Mouse (Mus musculus) thymus, adult 2 months (tissue): Measurements from ENCODE around the gene Os9. TPM values are rescaled to one million over a fixed set of nuclear protein-coding genes. Genes with fewer than 3 reads are reported as not detected.

Experiments used
- DNase-seq: peaks from one replicate; pipeline ENCODE4 v3.0.0; 2021
- H3K27ac ChIP-seq: fragments of 200-500 bp; 2 replicates; pipeline ENCODE4 v1.5.1; 2012; ENCODE audit warnings: low read length, control low read depth; ENCODE audit not compliant: control insufficient read depth, insufficient read depth
- H3K27me3 ChIP-seq: fragments of 200-500 bp; 2 replicates; pipeline ENCODE4 v1.6.1; 2012; ENCODE audit warnings: mild to moderate bottlenecking, low read length, moderate library complexity, mixed read lengths; ENCODE audit not compliant: control insufficient read depth, insufficient read depth
- H3K36me3 ChIP-seq: fragments of 200-500 bp; 2 replicates; pipeline ENCODE4 v1.6.1; 2012; ENCODE audit warnings: mild to moderate bottlenecking, low read length, moderate library complexity; ENCODE audit not compliant: control insufficient read depth, insufficient read depth
- H3K4me1 ChIP-seq: fragments of 200-500 bp; replicated peaks from 2 replicates; pipeline ENCODE4 v1.6.1; 2012; ENCODE audit warnings: low read length; ENCODE audit not compliant: control insufficient read depth, insufficient read depth
- H3K4me3 ChIP-seq: fragments of 200-500 bp; 2 replicates; pipeline ENCODE4 v1.5.1; 2012; ENCODE audit warnings: mild to moderate bottlenecking, low read length, control low read depth, moderate library complexity; ENCODE audit not compliant: control insufficient read depth, insufficient read depth
- CTCF ChIP-seq: fragments of 200-500 bp; IDR thresholded peaks from 2 replicates; pipeline ENCODE4 v1.5.1; 2012; ENCODE audit warnings: mild to moderate bottlenecking, control low read depth, low read length, moderate library complexity, borderline replicate concordance; ENCODE audit not compliant: control insufficient read depth, poor library complexity, insufficient read depth; ENCODE audit errors: extremely low read depth
- POLR2A ChIP-seq: fragments of 200-500 bp; IDR thresholded peaks from 2 replicates; pipeline ENCODE4 v1.6.1; 2012; ENCODE audit warnings: mild to moderate bottlenecking, low read length, control low read depth, moderate library complexity; ENCODE audit not compliant: control insufficient read depth, poor library complexity, insufficient read depth; ENCODE audit errors: extremely low read depth
- WGBS: fragments of 180-500 bp; shearing (Covaris S2); methylation state at CpG from one replicate; pipeline ENCODE4 v1.1.7; 2018; 5-methylcytosine and 5-hydroxymethylcytosine counted together
- polyA plus RNA-seq: library from polyadenylated mRNA; depleted of rRNA; stranded (reverse); fragments of >200 nt; gene quantifications from 2 replicates; pipeline ENCODE4 v1.2.3, GENCODE M21; 2012

Os9 gene
- polyA plus RNA-seq, 1 experiment, result 106 TPM

GRCm38 (mm10) chr10:127099868-127100267, 21.1 kb downstream of the Os9 start:
- TF ChIP-seq POLR2A, result no peak
- no peak for TF ChIP-seq CTCF
- Histone ChIP-seq H3K27me3 (no peaks in the 10 kb centered on the region), H3K27ac (no peak overlapping the region), H3K4me3 (no peak overlapping the region), H3K36me3 (peaks cover 41% of the 10 kb centered on the region), H3K4me1 (peaks cover 15% of the 10 kb centered on the region)
- no peak for DNase-seq
- 73% methylated on average over 15 of the region's 15 CpGs for WGBS

- TF ChIP-seq CTCF (no peak), POLR2A (no peak)
- no peak for DNase-seq
- Histone ChIP-seq H3K27me3 (no peaks in the 10 kb centered on the region), H3K27ac (no peak overlapping the region), H3K4me1 (peaks cover 12% of the 10 kb centered on the region), H3K4me3 (no peak overlapping the region), H3K36me3 (peaks cover 41% of the 10 kb centered on the region)
- WGBS, result 89% methylated on average over 10 of the region's 10 CpGs
Observed at GRCm38 (mm10) chr10:127099191-127099590, 21.7 kb downstream of the Os9 start.

- Histone ChIP-seq H3K27me3 (no peaks in the 10 kb centered on the region), H3K36me3 (peaks cover 41% of the 10 kb centered on the region), H3K4me3 (no peak overlapping the region), H3K4me1 (peaks cover 6% of the 10 kb centered on the region), H3K27ac (no peak overlapping the region)
- no peak for DNase-seq
- WGBS, result 94% methylated on average over 20 of the region's 20 CpGs
- no peak for TF ChIP-seq CTCF
- no peak for TF ChIP-seq POLR2A
Observed at GRCm38 (mm10) chr10:127098514-127098913, 22.4 kb downstream of the Os9 start.

GRCm38 (mm10) chr10:127094382-127094802, 26.5 kb downstream of the Os9 start:
- no peak for TF ChIP-seq CTCF
- no peak for TF ChIP-seq POLR2A
- DNase-seq, result no peak
- no peak overlapping the region for H3K27ac ChIP-seq
- peaks cover 55% of the 10 kb centered on the region for H3K36me3 ChIP-seq
- 66% methylated on average over 7 of the region's 7 CpGs for WGBS
- no peaks in the 10 kb centered on the region for H3K27me3 ChIP-seq
- no peak overlapping the region for H3K4me3 ChIP-seq
- H3K4me1 ChIP-seq, result no peaks in the 10 kb centered on the region

GRCm38 (mm10) chr10:127092742-127093141, 28.2 kb downstream of the Os9 start:
- no peak for TF ChIP-seq POLR2A
- TF ChIP-seq CTCF, result no peak
- DNase-seq, result no peak
- Histone ChIP-seq H3K36me3 (peaks cover 53% of the 10 kb centered on the region), H3K27me3 (no peaks in the 10 kb centered on the region), H3K4me1 (no peaks in the 10 kb centered on the region), H3K27ac (no peak overlapping the region), H3K4me3 (no peak overlapping the region)
- 52% methylated on average over 4 of the region's 4 CpGs for WGBS

GRCm38 (mm10) chr10:127091507-127092396, 29.2 kb downstream of the Os9 start:
- TF ChIP-seq POLR2A (no peak), CTCF (no peak)
- WGBS, result 92% methylated on average over 49 of the region's 51 CpGs
- H3K4me3 ChIP-seq, result no peak overlapping the region
- H3K36me3 ChIP-seq, result peaks cover 58% of the 10 kb centered on the region
- H3K4me1 ChIP-seq, result no peaks in the 10 kb centered on the region
- H3K27ac ChIP-seq, result no peak overlapping the region
- no peak for DNase-seq
- H3K27me3 ChIP-seq, result no peaks in the 10 kb centered on the region
